Mouse (Mus musculus) small intestine, adult 2 months (tissue): ENCODE data around the gene Gtf2f2. TPM values are rescaled to one million over a fixed set of nuclear protein-coding genes. Genes with fewer than 3 reads are reported as not detected.
"Not testable (repeated sequence)": the region's sequence is repeated elsewhere in the genome, so short reads cannot be mapped to it uniquely, and the experiment has no call there.

ENCODE experiments used
- H3K27ac ChIP-seq: fragments of 200-500 bp; 2 replicates; pipeline ENCODE4 v1.5.1; 2012; ENCODE audit warnings: low read depth, low read length, control low read depth, inconsistent platforms; ENCODE audit not compliant: insufficient read depth
- H3K27me3 ChIP-seq: fragments of 200-500 bp; 2 replicates; pipeline ENCODE4 v1.6.1; 2012; ENCODE audit warnings: mild to moderate bottlenecking, moderate library complexity, low read length, inconsistent platforms; ENCODE audit not compliant: control insufficient read depth, insufficient read depth
- H3K36me3 ChIP-seq: fragments of 200-500 bp; 2 replicates; pipeline ENCODE4 v1.6.1; 2012; ENCODE audit warnings: mild to moderate bottlenecking, low read length, control low read depth, inconsistent platforms; ENCODE audit not compliant: control insufficient read depth, insufficient read depth
- H3K4me1 ChIP-seq: fragments of 200-500 bp; 2 replicates; pipeline ENCODE4 v1.6.1; 2012; ENCODE audit warnings: low read length, inconsistent platforms, mixed read lengths; ENCODE audit not compliant: control insufficient read depth, insufficient read depth, insufficient read length
- H3K4me3 ChIP-seq: fragments of 200-500 bp; 2 replicates; pipeline ENCODE4 v1.5.1; 2012; ENCODE audit warnings: low read depth, mild to moderate bottlenecking, control low read depth, inconsistent platforms, low read length, moderate library complexity
- CTCF ChIP-seq: fragments of 200-500 bp; IDR thresholded peaks from 2 replicates; pipeline ENCODE4 v1.5.1; 2012; ENCODE audit warnings: low read depth, mild to moderate bottlenecking, control low read depth, inconsistent platforms, low read length, moderate library complexity, mixed read lengths; ENCODE audit not compliant: insufficient replicate concordance, insufficient read length; ENCODE audit errors: extremely low read depth
- POLR2A ChIP-seq: fragments of 200-500 bp; IDR thresholded peaks from 2 replicates; pipeline ENCODE4 v1.6.1; 2012; ENCODE audit warnings: low read depth, mild to moderate bottlenecking, control low read depth, inconsistent platforms, low read length, moderate library complexity
- WGBS: fragments of 180-500 bp; shearing (Covaris S2); methylation state at CpG from one replicate; pipeline ENCODE4 v1.1.7; 2018; 5-methylcytosine and 5-hydroxymethylcytosine counted together
- polyA plus RNA-seq: library from polyadenylated mRNA; depleted of rRNA; stranded (reverse); fragments of >200 nt; gene quantifications from 2 replicates; pipeline ENCODE4 v1.2.3, GENCODE M21; 2012

The Gtf2f2 gene
- polyA plus RNA-seq, 1 experiment = 0.72 TPM

DNA sequence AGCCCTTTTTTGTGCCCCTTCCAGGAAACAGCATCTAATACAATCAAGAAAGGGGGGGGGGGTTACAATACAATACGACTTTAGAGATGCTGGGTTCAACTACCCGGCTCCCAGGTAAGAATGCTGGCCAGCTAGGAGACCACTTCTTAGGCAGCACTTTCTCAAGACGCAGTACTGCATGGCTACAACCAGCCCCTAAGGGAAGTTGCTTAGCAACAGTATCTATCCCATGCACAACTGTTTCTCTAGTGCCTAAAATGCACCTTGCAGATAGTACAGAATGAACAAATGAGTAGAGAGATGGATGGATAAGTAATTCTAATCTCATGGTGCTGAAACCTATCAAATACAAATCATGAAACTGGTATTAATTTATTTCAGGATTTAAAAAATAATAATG, 63.0 kb downstream of the Gtf2f2 start:
- H3K27me3 ChIP-seq = no peaks in the 10 kb centered on the region
- TF ChIP-seq CTCF (no peak), POLR2A (no peak)
- no peak overlapping the region for H3K4me3 ChIP-seq
- WGBS = 75% methylated on average over 3 of the region's 3 CpGs
- peaks cover 5% of the 10 kb centered on the region; the same call in 1 of the 2 replicates for H3K36me3 ChIP-seq
- no peaks in the 10 kb centered on the region for H3K4me1 ChIP-seq
- no peak overlapping the region for H3K27ac ChIP-seq

DNA sequence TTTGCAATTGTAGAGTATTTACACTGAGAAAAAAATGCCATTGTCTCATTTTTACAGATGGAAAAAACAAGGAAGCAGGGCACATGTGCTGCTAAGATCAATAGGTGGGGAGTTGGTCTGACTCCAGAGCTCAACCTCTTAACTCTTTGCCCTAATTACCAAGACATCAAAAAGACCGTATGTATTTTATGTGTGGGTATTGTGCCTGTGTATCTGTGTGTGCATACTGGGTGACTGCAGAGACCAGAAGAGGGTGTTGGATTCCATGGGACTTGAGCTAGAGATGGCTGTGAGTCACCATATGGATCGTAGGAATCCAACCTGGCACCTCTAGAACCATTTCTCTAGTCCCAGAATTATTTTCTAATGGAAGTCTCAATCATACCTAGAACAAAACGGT, 68.3 kb downstream of the Gtf2f2 start:
- no peak for TF ChIP-seq POLR2A
- Histone ChIP-seq H3K36me3 (0 out of 2 replicates have a peak, but pooled peaks cover 6% of the 10 kb centered on the region), H3K4me3 (no peak overlapping the region), H3K4me1 (no peaks in the 10 kb centered on the region), H3K27me3 (no peaks in the 10 kb centered on the region), H3K27ac (no peak overlapping the region)
- WGBS = 91% methylated on average over 3 of the region's 3 CpGs

DNA sequence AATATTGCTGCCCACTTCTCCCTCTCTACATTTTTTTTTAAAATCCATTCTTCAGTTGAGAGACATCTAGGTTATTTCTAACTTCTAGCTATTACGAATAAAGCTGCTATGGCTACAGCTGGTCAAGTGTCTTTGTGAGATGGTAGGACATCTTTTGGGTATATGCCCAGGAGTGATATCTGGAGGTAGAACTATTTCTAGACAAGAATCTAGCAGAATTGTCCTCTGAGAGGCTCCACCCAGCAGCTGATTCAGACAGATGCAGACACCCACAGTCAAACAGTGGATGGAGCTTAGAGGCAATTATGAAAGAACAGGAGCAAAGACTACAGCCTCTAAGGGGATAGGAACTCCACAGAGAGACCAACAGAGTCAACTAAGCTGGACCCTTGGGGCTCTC, 69.2 kb downstream of the Gtf2f2 start:
- H3K36me3 ChIP-seq = 0 out of 2 replicates have a peak, but pooled peaks cover 6% of the 10 kb centered on the region
- no peaks in the 10 kb centered on the region for H3K27me3 ChIP-seq
- H3K27ac ChIP-seq = no peak overlapping the region
- 100% methylated on average over 1 of the region's 1 CpGs for WGBS
- no peaks in the 10 kb centered on the region for H3K4me1 ChIP-seq
- no peak overlapping the region for H3K4me3 ChIP-seq
- no peak for TF ChIP-seq CTCF
- no peak for TF ChIP-seq POLR2A

DNA sequence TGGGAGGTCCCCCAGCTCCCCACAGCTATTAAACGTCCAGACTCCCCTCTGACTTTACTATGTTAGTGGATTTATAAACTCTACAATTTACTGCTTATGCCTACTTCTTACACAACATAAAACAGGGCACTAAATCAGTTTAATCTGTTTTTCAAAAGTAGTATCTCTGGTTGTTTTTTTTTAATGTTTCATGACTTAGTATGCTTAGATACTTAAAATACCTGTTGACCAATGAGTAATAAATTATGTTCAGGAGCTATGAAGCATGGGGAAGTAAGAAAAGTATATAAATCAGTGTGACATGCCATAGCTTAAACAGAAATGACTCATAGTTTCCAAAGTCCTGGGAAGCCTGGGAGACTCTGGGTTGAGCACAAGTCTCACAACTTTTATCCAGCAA, 73.0 kb downstream of the Gtf2f2 start:
- TF ChIP-seq POLR2A = no peak
- TF ChIP-seq CTCF = no peak
- no peaks in the 10 kb centered on the region for H3K4me1 ChIP-seq
- H3K27me3 ChIP-seq = no peaks in the 10 kb centered on the region
- WGBS = 64% methylated on average over 1 of the region's 1 CpGs
- no peak overlapping the region for H3K27ac ChIP-seq
- no peak overlapping the region for H3K4me3 ChIP-seq
- H3K36me3 ChIP-seq = 0 out of 2 replicates have a peak, but pooled peaks cover 4% of the 10 kb centered on the region

DNA sequence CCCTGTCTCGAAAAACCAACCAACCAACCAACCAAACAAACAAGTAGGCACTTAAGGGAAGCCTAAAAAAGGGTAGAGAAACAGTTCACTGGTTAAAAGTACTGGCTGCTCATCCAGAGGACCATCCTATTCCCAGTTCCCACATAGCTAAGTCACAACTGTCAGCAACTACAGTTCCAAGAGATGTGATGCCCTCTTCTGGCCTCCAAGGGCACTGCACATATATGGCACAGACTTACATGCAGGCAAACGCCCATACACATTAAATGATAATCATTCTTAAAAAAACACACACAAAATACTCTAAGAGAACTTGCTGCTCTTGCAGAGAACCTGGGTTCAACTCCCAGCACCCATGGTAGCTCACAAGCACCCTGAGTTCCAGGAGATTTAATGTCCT, 76.3 kb downstream of the Gtf2f2 start:
- Histone ChIP-seq H3K4me3 (no peak overlapping the region), H3K27me3 (no peaks in the 10 kb centered on the region), H3K27ac (no peak overlapping the region), H3K36me3 (no peaks in the 10 kb centered on the region), H3K4me1 (no peaks in the 10 kb centered on the region)
- no peak for TF ChIP-seq POLR2A
- TF ChIP-seq CTCF = no peak
- WGBS = 85% methylated on average over 2 of the region's 2 CpGs

DNA sequence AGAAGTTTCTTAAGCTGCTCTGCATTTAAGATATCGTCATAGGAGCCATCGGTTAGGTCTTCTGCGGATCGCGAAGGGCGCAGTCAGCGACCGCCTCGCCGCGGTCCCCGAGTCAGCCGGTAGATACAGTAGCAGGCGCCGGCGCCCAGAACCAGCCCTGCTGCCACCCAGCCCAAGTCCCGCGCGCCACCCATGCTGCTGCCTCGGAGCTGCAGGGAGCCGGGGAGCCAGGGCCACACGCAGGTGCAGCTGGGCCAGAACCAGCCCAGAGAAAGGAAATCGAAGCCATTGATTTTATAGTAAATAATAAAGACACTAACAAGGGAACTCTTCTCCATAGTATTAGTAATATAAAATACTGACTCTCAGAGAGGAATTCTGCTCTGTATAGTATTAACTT, 79.4 kb downstream of the Gtf2f2 start:
- Histone ChIP-seq H3K27me3 (no peaks in the 10 kb centered on the region), H3K36me3 (no peaks in the 10 kb centered on the region), H3K4me1 (no peaks in the 10 kb centered on the region), H3K27ac (no peak overlapping the region), H3K4me3 (no peak overlapping the region)
- TF ChIP-seq POLR2A (no peak), CTCF (no peak)
- 97% methylated on average over 23 of the region's 23 CpGs for WGBS

DNA sequence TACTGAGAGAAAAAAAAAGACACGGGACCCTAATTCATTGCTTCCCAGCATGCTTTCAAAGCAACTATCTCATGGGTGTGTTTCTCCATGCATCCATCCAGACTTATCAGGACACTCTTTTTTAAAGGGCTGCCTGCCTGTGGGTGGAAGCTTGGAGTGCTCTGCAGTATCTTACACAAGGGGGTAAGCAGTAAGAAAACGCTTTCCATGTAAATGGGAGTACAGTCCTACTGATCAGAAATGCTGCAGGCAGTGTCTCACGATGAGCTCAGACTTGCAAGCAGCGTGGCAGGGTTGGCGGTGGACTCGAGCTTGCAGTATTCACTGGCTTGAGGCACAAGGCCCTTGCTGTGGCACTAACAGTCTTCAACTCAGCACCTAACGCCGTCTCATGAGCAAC, 81.0 kb downstream of the Gtf2f2 start:
- 97% methylated on average over 8 of the region's 8 CpGs for WGBS
- H3K27ac ChIP-seq, H3K36me3 ChIP-seq, H3K4me1 ChIP-seq, H3K27me3 ChIP-seq, H3K4me3 ChIP-seq: not testable (repeated sequence)
